Mouse (Mus musculus): ENCODE results near the gene 4930404H24Rik. TPM values are rescaled to one million over a fixed set of nuclear protein-coding genes. Genes with fewer than 3 reads are reported as not detected.

4930404H24Rik gene
- total and polyA plus RNA-seq, 2 experiments from 2014 or later: not detected

DNA sequence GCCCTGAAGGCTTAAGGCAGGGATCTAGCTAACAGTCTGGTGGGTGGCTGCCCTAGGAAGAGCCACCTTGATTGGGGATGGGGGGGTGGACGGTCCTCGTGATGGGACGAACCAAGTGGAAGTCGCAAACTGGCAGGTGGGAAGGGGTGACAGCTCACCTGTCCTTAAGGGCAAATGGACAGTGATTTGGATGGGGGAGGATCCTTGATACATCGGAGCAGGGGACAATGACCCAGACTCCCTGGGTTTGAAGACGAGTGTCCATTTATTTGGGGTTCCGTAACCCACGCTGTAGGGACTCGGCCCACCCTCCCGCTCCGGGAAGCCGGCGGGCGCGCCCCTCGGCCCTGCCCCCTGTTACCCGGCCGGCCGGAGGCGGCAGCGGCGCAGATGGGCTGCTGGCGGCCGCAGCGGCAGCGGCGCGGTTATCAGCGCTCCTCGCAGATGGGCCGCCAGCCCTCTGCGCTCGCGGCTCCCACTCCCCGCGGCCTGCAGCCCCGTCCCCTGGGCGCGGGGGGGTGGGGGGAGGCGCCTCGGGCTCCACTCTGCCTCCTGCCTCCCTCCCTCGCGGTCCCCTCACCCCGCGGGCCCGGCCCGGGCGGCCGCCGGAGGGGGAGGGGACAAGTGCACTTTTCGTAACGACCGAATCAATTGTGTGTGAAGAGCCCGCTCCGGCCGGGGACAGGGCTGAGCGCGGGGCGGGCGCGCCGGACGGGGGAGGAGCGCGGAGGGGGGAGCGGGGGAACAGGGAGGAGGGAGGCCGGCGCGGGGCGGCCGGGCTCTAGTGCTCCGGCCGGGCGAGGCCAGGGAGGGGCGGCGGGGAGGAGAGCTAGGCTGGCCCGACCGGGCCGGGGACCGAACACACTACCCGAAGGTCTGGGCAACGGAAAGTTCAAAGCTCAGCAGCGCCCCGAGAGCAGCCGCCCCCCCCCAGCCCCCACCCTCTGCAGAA, 35.3 kb downstream of the 4930404H24Rik start:
- DNase-seq (peak; percentile 63), ATAC-seq (peak; percentile 34)
- TF ChIP-seq CTCF (IDR thresholded peaks at IDR 0.05; ENCODE audit: low read depth): no peak
- 5% methylated on average over 55 of the region's 85 CpGs for WGBS
- Histone ChIP-seq H3K9me3 (ENCODE audit: low read length) (no peaks in the 10 kb centered on the region), H3K27me3 (ENCODE audit: insufficient read depth, low read length) (no peaks in the 10 kb centered on the region), H3K4me3 (ENCODE audit: low read depth, low read length) (peak overlapping the region; percentile 81), H3K36me3 (ENCODE audit: insufficient read depth) (no peaks in the 10 kb centered on the region), H3K27ac (ENCODE audit: low read depth, low read length) (peak overlapping the region; percentile 81), H3K4me2 (ENCODE audit: low read depth) (peak overlapping the region; percentile 89), H3K4me1 (ENCODE audit: insufficient read depth) (no peaks in the 10 kb centered on the region), H3K9ac (peak overlapping the region; percentile 83)

DNA sequence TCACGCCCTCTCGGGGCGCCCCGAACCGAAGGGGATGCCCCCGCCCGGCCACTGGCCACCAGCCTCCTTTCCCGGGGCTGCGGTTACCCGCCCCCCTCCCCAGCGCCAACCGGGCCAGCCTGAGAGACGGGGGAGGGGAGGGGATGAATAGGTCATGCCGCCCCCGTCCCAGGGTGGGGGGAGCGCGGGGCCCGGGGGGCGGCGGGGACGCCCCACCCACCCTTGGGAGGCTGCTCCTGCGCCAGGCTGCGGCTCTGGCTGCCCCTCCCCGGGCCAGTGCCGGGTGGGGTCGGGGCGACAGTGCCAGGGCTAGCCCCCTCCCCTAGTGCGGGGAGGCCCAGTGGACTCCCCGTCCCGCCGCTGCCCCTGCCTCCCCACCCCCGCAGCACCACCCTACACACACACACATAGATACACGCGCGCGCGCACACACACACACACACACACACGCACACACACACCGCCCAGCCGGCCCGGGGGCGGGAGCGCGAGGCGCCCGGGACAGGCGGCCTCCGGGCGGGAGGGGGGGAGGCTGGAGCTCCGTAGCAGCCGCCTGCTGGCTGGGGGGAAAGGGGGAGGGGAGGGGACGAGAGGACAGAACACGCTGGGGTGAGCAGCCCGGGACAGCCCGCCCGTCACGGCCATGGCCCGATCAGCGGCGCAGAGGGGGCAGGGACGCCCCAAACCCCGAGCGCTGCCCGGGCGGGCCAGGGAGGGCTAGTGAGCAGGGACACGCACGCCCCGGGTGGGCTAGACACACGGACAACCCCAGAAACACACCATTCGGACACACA, 36.2 kb downstream of the 4930404H24Rik start:
- Histone ChIP-seq H3K9ac (peak overlapping the region; percentile 83), H3K9me3 (ENCODE audit: low read length) (no peaks in the 10 kb centered on the region), H3K4me1 (ENCODE audit: insufficient read depth) (no peaks in the 10 kb centered on the region), H3K27ac (ENCODE audit: low read depth, low read length) (peak overlapping the region; percentile 81), H3K4me2 (ENCODE audit: low read depth) (peak overlapping the region; percentile 89), H3K36me3 (ENCODE audit: insufficient read depth) (no peaks in the 10 kb centered on the region), H3K27me3 (ENCODE audit: insufficient read depth, low read length) (no peaks in the 10 kb centered on the region), H3K4me3 (ENCODE audit: low read depth, low read length) (peak overlapping the region; percentile 81)
- WGBS: 4% methylated on average over 33 of the region's 70 CpGs
- no peak for TF ChIP-seq CTCF (IDR thresholded peaks at IDR 0.05; ENCODE audit: low read depth)
- DNase-seq (peak; percentile 67), ATAC-seq (peak; percentile 45)

DNA sequence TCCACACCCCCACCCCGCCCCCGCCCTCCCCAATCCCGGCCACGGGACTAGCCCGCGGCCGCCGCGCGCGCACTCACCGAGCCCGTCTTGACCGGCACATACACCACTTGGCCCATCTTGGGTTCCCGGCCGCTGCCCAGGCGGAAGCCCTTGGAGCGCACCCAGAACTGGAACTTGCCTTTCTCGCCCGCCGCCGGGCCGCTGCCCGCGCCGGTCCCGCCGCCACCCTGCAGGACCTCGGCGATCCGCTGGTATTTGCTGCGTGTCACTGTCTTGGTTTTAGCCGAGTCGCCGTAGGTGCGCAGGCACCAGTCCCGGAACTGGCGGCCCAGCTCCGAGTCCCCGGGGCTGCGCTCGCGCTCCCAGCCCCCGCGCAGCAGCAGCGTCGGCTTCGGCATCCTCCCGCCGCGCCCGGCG, 36.8 kb downstream of the 4930404H24Rik start:
- WGBS: under 1% methylated on average over 46 of the region's 53 CpGs
- peak; percentile 47 for DNase-seq
- peak; percentile 13 for ATAC-seq
- Histone ChIP-seq H3K4me3 (ENCODE audit: low read depth, low read length) (peak overlapping the region; percentile 81), H3K27ac (ENCODE audit: low read depth, low read length) (peak overlapping the region; percentile 81), H3K4me1 (ENCODE audit: insufficient read depth) (no peaks in the 10 kb centered on the region), H3K4me2 (ENCODE audit: low read depth) (peak overlapping the region; percentile 89), H3K9ac (peak overlapping the region; percentile 83), H3K36me3 (ENCODE audit: insufficient read depth) (no peaks in the 10 kb centered on the region), H3K9me3 (ENCODE audit: low read length) (no peaks in the 10 kb centered on the region), H3K27me3 (ENCODE audit: insufficient read depth, low read length) (no peaks in the 10 kb centered on the region)
- no peak for TF ChIP-seq CTCF (IDR thresholded peaks at IDR 0.05; ENCODE audit: low read depth)

DNA sequence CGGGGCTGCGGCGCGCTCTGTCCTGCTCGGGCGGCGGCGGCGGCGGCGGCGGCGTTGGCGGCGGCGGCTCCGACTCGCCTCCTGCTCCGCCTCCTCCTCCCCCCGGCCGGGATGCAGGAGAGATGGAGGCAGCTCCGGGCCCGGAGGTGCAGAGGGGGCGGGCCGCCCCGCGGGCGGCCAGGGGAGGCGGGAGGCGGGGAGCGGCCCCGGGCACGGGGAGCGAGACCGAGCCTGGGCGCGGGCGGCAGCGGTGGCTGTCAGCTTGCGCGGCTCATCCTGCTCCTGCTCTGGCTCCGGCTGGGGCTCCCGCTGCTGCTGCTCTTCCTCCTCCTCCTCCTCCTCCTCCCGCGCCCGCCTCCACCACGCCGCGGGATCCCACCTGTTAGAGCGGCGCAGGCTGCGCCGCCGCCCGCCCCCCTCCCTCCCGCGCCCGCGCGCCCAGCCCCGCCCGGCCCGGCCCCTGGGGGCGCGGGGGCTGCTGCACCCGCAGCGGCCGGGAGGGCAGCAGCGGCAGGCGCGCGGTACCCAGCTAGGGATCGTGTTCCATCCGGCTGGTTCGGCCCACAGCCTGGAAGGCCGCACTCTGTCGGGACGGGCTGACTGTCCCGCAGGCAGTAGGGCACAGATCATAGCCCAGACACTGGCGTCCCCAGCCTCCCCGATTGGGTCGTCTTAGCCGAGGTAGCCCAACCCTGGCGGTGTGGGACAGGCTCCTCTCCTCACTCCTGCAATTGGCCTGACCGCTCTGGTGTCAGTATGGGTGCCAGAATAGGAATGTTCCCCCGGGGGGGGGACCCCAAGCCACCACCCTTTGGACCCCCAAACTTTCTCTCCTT, 37.6 kb downstream of the 4930404H24Rik start, which contains the start of gene Nol4l:
TSS of gene Nol4l (minus strand) at position 41 of the 836 bp plus-strand sequence.
- 1% methylated on average over 40 of the region's 86 CpGs for WGBS
- no peaks in the 10 kb centered on the region for H3K4me1 ChIP-seq (ENCODE audit: insufficient read depth)
- peak within 1 kb of the TSS; percentile 81 for H3K27ac ChIP-seq (ENCODE audit: low read depth, low read length)
- TF ChIP-seq CTCF (IDR thresholded peaks at IDR 0.05; ENCODE audit: low read depth): no peak
- no peaks in the 10 kb centered on the region for H3K27me3 ChIP-seq (ENCODE audit: insufficient read depth, low read length)
- peak within 1 kb of the TSS; percentile 83 for H3K9ac ChIP-seq
- H3K36me3 ChIP-seq (ENCODE audit: insufficient read depth): no peaks in the 10 kb centered on the region
- H3K9me3 ChIP-seq (ENCODE audit: low read length): no peaks in the 10 kb centered on the region
- DNase-seq (peak; percentile 46), ATAC-seq (peak; percentile 37)
- peak within 1 kb of the TSS; percentile 81 for H3K4me3 ChIP-seq (ENCODE audit: low read depth, low read length)
- H3K4me2 ChIP-seq (ENCODE audit: low read depth): peak within 1 kb of the TSS; percentile 89

DNA sequence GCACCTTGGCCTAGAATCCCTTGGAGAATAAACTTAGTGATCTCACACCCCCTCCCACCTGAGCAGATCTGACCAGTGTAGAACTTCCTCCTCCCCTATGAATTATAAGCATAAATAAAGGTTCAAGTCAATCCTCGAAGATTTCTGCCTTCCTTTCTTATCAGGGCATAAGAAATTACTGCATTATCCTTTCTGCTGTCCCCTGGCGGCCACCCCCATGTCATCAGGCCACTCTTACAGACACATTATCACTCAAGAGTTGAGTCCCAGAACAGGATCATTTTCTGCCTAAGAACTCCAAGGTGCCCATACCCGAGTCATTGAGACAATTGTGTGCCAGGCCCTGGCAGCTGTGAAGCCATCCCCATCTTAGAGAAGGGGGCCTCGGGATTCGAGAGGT, 38.4 kb downstream of the 4930404H24Rik start:
- no peak for ATAC-seq
- TF ChIP-seq CTCF (IDR thresholded peaks at IDR 0.05; ENCODE audit: low read depth): peak; percentile 44; the same call in 1 of the 2 replicates
- WGBS: 52% methylated on average over 5 of the region's 5 CpGs
- H3K4me2 ChIP-seq (ENCODE audit: low read depth): no peak overlapping the region; the same call in 1 of the 2 replicates
- H3K4me1 ChIP-seq (ENCODE audit: insufficient read depth): no peaks in the 10 kb centered on the region
- H3K4me3 ChIP-seq (ENCODE audit: low read depth, low read length): no peak overlapping the region
- no peak overlapping the region for H3K9ac ChIP-seq
- no peaks in the 10 kb centered on the region for H3K36me3 ChIP-seq (ENCODE audit: insufficient read depth)
- no peak overlapping the region for H3K27ac ChIP-seq (ENCODE audit: low read depth, low read length)
- no peaks in the 10 kb centered on the region for H3K9me3 ChIP-seq (ENCODE audit: low read length)
- no peaks in the 10 kb centered on the region for H3K27me3 ChIP-seq (ENCODE audit: insufficient read depth, low read length)
- DNase-seq: no peak

DNA sequence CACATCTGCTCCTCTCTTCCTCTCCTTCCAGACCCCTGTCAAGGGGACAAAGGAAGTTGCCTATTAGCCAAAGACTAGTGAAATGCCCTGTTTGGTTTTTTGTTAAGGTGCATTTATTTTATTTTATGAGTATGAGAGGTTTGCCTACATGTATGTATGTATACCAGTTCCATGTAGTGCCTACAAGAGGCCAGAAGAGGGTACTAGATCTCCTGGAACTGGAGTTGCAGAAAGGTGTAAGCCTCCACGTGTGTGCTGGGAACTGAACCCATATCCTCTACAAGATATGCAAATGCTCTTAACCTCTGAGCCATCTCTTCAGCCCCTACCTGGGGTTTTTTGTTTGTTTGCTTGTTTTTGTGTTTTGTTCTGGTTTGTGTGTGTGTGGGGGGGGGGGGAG, 41.4 kb downstream of the 4930404H24Rik start:
- no peak overlapping the region for H3K4me3 ChIP-seq (ENCODE audit: low read depth, low read length)
- no peaks in the 10 kb centered on the region for H3K36me3 ChIP-seq (ENCODE audit: insufficient read depth)
- WGBS: 76% methylated on average over 1 of the region's 1 CpGs
- no peak overlapping the region for H3K4me2 ChIP-seq (ENCODE audit: low read depth)
- H3K9ac ChIP-seq: no peak overlapping the region
- no peaks in the 10 kb centered on the region for H3K27me3 ChIP-seq (ENCODE audit: insufficient read depth, low read length)
- DNase-seq: no peak
- H3K4me1 ChIP-seq (ENCODE audit: insufficient read depth): no peaks in the 10 kb centered on the region
- H3K27ac ChIP-seq (ENCODE audit: low read depth, low read length): no peak overlapping the region
- H3K9me3 ChIP-seq (ENCODE audit: low read length): no peaks in the 10 kb centered on the region
- no peak for ATAC-seq
- no peak for TF ChIP-seq CTCF (IDR thresholded peaks at IDR 0.05; ENCODE audit: low read depth)

All from forebrain, postnatal 0 days (tissue).